Mouse (Mus musculus) CD8-positive naive resting alpha-beta T cell, adult 57 days (primary cell): ENCODE results near the gene Gm10065. TPM values are rescaled to one million over a fixed set of nuclear protein-coding genes. Genes with fewer than 3 reads are reported as not detected.

Experiments
- total RNA-seq: library from RNA; stranded (reverse); gene quantifications from one replicate; pipeline ENCODE4 v1.2.4, GENCODE M21; 2023

Gene Gm10065
- not detected for total RNA-seq

DNA sequence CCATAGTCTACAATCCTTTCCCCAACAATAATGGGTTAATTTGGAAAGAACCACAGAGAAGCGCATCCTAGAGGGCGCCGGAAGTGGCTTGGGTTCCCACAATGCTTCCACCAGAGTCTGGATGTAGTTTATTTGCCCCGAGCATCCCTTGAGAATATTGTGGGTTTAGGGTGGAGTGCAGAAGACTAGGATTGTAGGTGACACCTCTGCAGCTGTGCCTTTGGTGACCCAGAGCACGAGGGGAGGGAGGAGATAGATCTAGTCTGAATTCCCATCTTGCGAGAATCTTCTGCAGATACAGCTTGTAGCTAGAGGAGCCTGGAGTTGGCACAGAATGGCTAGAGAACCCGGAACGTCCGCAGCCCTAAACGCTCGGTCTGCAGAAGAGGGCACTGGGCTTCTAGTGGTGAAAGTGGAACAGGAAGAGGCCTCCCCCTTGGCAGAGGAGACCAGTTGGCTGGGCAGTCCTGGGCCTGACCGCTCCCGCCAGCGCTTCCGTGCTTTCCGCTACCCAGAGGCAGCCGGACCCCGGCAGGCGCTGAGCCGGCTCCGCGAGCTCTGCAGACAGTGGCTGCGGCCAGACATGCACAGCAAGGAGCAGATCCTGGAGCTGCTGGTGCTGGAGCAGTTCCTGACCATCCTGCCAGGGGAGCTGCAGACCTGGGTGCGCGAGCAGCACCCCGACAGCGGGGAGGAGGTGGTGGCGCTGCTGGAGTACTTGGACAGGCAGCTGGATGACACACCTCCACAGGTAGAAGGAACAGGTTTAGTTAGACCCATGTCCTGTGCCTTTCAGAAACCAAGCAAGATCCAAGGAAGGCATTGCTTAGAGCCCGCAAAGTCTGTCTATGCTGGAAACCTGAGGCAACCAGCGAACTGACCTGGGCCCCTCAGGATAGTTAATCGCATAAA, at the start of gene Gm10065, which contains the start of gene Zkscan4:
Gene Gm10065 (minus strand): TSS at position 683 of the 912 bp plus-strand sequence.
Gene Zkscan4 (plus strand): TSS at position 149 of the 912 bp plus-strand sequence.

GRCm38 (mm10) chr13:21501182-21501581, 21.9 kb upstream of the Gm10065 start, which contains the start of gene Gm11273:
TSS of gene Gm11273 (minus strand) at chr13:21501418.

GRCm38 (mm10) chr13:21495080-21495479, 15.8 kb upstream of the Gm10065 start, which contains the start of gene AK157302:
TSS of gene AK157302 (plus strand) at chr13:21495223.

DNA sequence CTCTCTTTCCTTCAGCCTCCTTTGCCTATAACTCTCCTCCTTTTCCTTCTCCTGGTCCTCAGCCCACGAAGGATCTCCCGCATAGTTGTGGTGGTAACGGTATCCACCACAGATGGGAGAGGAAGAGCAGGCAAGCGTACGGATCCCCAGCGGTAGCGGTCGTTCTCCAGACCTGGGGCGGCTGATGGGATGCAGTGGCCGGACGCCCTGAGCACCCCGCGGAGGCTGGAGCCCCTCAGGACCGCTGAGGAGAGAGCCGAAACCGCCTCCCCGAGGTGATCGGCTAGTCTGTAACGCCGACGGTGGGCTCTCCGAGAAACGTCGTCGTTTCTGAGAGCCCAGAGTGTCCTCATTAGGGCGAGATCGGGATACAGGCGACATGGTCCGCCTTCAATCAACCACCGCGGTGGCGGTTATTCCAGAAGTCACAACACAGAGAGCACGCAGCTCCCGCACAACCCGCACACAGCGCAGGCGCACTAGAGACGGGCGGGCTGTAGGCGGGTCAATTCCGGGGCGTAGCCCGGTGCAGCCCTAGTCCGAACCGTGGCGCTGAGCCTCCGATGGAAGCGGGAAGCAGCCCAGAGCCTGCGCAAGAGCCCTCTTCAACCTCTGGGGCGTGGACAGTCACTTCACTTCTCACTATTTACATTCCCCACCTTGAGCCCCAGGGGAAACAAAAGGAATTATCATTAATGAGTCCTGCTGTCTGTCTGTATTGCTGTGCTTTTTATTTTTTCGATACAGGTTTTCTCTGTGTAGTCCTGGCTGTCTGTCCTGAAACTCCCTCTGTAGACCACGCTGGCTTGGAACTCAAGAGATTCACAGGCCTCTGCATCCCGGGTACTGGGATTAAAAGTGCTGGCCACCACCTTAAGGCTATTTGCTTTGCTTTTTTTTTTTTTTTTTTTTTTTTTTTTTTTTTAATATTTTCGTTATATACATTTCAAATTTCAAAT, 10.9 kb downstream of the Gm10065 start, which contains the start of gene Nkapl:
Gene Nkapl (minus strand): TSS at position 449 of the 959 bp plus-strand sequence.

DNA sequence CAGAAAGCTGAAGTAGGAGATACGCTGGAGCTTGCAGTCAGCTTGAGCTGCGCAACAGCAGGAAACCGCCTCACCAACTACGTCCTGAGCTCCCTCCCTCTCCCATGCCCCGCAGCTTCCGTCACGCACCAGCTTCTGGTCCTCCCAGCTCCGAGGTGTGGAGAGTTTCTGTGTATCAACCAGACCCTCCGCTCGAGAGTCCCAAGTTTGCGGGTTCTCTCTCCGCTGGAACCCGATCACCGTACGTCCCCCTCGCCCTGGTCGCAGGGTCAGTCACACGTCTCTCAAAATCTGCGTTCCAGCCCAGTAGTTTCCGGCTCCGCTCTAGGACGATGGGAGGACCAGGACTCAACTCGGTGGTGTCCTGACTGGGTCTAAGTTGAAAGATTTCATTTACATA, 25.8 kb downstream of the Gm10065 start, which contains the start of gene Zscan26:
Gene Zscan26 (minus strand): TSS at position 282 of the 400 bp plus-strand sequence.

DNA sequence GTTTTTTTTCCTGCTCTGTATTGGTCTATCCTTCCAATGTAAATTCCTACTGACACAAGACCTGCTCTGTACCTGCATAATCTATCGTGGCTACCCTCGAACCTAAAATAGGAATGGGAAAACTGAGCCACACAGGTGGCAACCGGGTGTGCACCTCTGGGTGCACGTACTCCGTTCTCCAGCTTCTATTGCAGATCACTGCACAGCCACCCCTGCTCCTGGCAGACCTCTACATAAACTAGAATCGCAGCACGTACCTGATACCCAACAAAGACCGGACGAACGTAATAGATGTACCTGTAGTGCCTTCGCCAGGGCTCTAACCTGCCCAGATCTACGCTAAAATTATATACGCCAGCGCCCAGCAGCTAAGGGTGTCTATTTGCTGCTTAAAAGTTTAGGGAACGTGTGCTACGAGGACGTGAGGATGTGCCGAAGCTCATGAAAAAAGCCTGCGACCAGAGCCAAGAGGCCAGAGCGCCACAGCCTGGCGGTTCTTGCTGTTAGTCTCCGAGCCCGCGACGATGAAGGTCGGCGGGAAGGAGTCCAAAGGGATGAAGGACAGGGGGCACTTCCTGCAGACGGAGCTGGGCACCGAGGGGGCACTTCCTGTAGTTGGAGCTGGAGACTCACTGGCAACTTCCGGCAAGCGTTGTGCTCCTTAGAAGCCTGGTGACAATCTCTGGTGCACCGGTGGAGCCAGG, 38.6 kb downstream of the Gm10065 start, which contains the start of gene Pgbd1:
Gene Pgbd1 (minus strand): TSS at position 556 of the 704 bp plus-strand sequence.

Other genes with a start within 250 kb of the Gm10065 start
- not detected for gene Gpx5, start 186.7 kb downstream of the Gm10065 start, total RNA-seq
- not detected for gene Gpx6, start 167.3 kb downstream of the Gm10065 start, total RNA-seq
- gene Olfr1367, start 132.5 kb downstream of the Gm10065 start, total RNA-seq: not detected
- gene Zscan12, start 116.6 kb downstream of the Gm10065 start, total RNA-seq: 7.0 TPM
- gene Zkscan3, start 76.7 kb downstream of the Gm10065 start, total RNA-seq: 62.2 TPM
- 0.58 TPM for gene Pgbd1, start 38.4 kb downstream of the Gm10065 start, total RNA-seq
- gene Zscan26, start 25.7 kb downstream of the Gm10065 start, total RNA-seq: 51.2 TPM
- gene Nkapl, start 10.9 kb downstream of the Gm10065 start, total RNA-seq: not detected
- not detected for gene Zkscan4, start 534 bp downstream of the Gm10065 start, total RNA-seq
- 5.6 TPM for gene AK157302, start 15.8 kb upstream of the Gm10065 start, total RNA-seq
- gene Gm11273, start 22.0 kb upstream of the Gm10065 start, total RNA-seq: 14.0 TPM
- gene Zkscan8, start 51.7 kb upstream of the Gm10065 start, total RNA-seq: 11.5 TPM
- gene Olfr1366, start 63.4 kb upstream of the Gm10065 start, total RNA-seq: not detected
- gene Olfr1535, start 80.5 kb upstream of the Gm10065 start, total RNA-seq: not detected
- gene Olfr1364, start 102.3 kb upstream of the Gm10065 start, total RNA-seq: not detected
- not detected for gene Olfr1362, start 134.6 kb upstream of the Gm10065 start, total RNA-seq
- gene Olfr11, start 163.1 kb upstream of the Gm10065 start, total RNA-seq: not detected
- not detected for gene Olfr1361, start 183.9 kb upstream of the Gm10065 start, total RNA-seq
- gene Olfr1360, start 198.0 kb upstream of the Gm10065 start, total RNA-seq: not detected
- not detected for gene Olfr1359, start 218.7 kb upstream of the Gm10065 start, total RNA-seq
- 29.9 TPM for gene Hist1h2bl, start 236.7 kb upstream of the Gm10065 start, total RNA-seq
- 37.0 TPM for gene Hist1h2ai, start 237.0 kb upstream of the Gm10065 start, total RNA-seq
- 46.7 TPM for gene Hist1h3h, start 238.2 kb upstream of the Gm10065 start, total RNA-seq
- gene Hist1h2bm, start 242.6 kb upstream of the Gm10065 start, total RNA-seq: 4.5 TPM